Mouse (Mus musculus): ENCODE results near the gene 4921530L21Rik. TPM values are rescaled to one million over a fixed set of nuclear protein-coding genes. Genes with fewer than 3 reads are reported as not detected.

4921530L21Rik gene
- not detected in 2 replicates for polyA plus RNA-seq (2016; fragmentation: Nextera tagmentation; extraction: Ambion mirVana)

- Histone ChIP-seq H3K9me3 (no peaks in the 10 kb centered on the region), H3K4me1 (no peaks in the 10 kb centered on the region), H3K36me3 (replicated peaks) (no peaks in the 10 kb centered on the region), H3K27me3 (replicated peaks; ENCODE audit: low read depth, poor library complexity, severe bottlenecking) (no peaks in the 10 kb centered on the region), H3K4me3 (no peak within 1 kb of the TSS), H3K27ac (replicated peaks) (no peak within 1 kb of the TSS)
- DNase-seq (ENCODE audit: low spot score): no peak
- WGBS: 93% methylated on average over 1 of the region's 1 CpGs
Observed at GRCm38 (mm10) chr14:95880954-95881353, at the start of gene 4921530L21Rik. Gene 4921530L21Rik (plus strand): TSS chr14:95881254.

- Histone ChIP-seq H3K36me3 (replicated peaks) (no peaks in the 10 kb centered on the region), H3K27ac (replicated peaks) (no peak overlapping the region), H3K4me3 (no peak overlapping the region), H3K9me3 (no peaks in the 10 kb centered on the region), H3K4me1 (no peaks in the 10 kb centered on the region), H3K27me3 (replicated peaks; ENCODE audit: low read depth, poor library complexity, severe bottlenecking) (no peaks in the 10 kb centered on the region)
- DNase-seq (ENCODE audit: low spot score): no peak
- WGBS: 69% methylated on average over 3 of the region's 3 CpGs
Observed at GRCm38 (mm10) chr14:95833866-95834265, 47.2 kb upstream of the 4921530L21Rik start.

GRCm38 (mm10) chr14:95862981-95863380 is 18.1 kb upstream of the 4921530L21Rik start:
- Histone ChIP-seq H3K27ac (replicated peaks) (no peak overlapping the region), H3K27me3 (replicated peaks; ENCODE audit: low read depth, poor library complexity, severe bottlenecking) (no peaks in the 10 kb centered on the region), H3K36me3 (replicated peaks) (no peaks in the 10 kb centered on the region), H3K4me3 (no peak overlapping the region), H3K4me1 (no peaks in the 10 kb centered on the region), H3K9me3 (no peaks in the 10 kb centered on the region)
- 83% methylated on average over 3 of the region's 3 CpGs for WGBS
- DNase-seq (ENCODE audit: low spot score): no peak

GRCm38 (mm10) chr14:95865676-95866416 is 15.2 kb upstream of the 4921530L21Rik start:
- H3K4me3 ChIP-seq: no peak overlapping the region
- H3K27me3 ChIP-seq (replicated peaks; ENCODE audit: low read depth, poor library complexity, severe bottlenecking): no peaks in the 10 kb centered on the region
- whole genome bisulfite sequencing: 75% methylated on average over 7 of the region's 7 CpGs

GRCm38 (mm10) chr14:95872020-95872419 is 9.0 kb upstream of the 4921530L21Rik start:
- H3K27me3 ChIP-seq (replicated peaks; ENCODE audit: low read depth, poor library complexity, severe bottlenecking): no peaks in the 10 kb centered on the region
- 75% methylated on average over 5 of the region's 5 CpGs for WGBS
- no peak for DNase-seq (ENCODE audit: low spot score)
- no peaks in the 10 kb centered on the region for H3K9me3 ChIP-seq
- no peaks in the 10 kb centered on the region for H3K36me3 ChIP-seq (replicated peaks)
- no peak overlapping the region for H3K27ac ChIP-seq (replicated peaks)
- no peak overlapping the region for H3K4me3 ChIP-seq
- no peaks in the 10 kb centered on the region for H3K4me1 ChIP-seq

More at GRCm38 (mm10) chr14:95865676-95866416, 15.2 kb upstream of the 4921530L21Rik start:
- no peak for DNase-seq (ENCODE audit: low spot score)
- Histone ChIP-seq H3K9me3 (no peaks in the 10 kb centered on the region), H3K36me3 (replicated peaks) (no peaks in the 10 kb centered on the region), H3K27ac (replicated peaks) (no peak overlapping the region), H3K4me1 (no peaks in the 10 kb centered on the region)

GRCm38 (mm10) chr14:95876785-95877510 is 4.1 kb upstream of the 4921530L21Rik start:
- H3K27ac ChIP-seq (replicated peaks): no peak overlapping the region
- H3K9me3 ChIP-seq: no peaks in the 10 kb centered on the region
- no peaks in the 10 kb centered on the region for H3K36me3 ChIP-seq (replicated peaks)
- no peaks in the 10 kb centered on the region for H3K27me3 ChIP-seq (replicated peaks; ENCODE audit: low read depth, poor library complexity, severe bottlenecking)
- DNase-seq (ENCODE audit: low spot score): no peak
- 73% methylated on average over 3 of the region's 3 CpGs for WGBS
- H3K4me3 ChIP-seq: no peak overlapping the region
- H3K4me1 ChIP-seq: no peaks in the 10 kb centered on the region

GRCm38 (mm10) chr14:95877548-95877947 is 3.5 kb upstream of the 4921530L21Rik start:
- DNase-seq (ENCODE audit: low spot score): no peak
- Histone ChIP-seq H3K4me3 (no peak overlapping the region), H3K27ac (replicated peaks) (no peak overlapping the region), H3K36me3 (replicated peaks) (no peaks in the 10 kb centered on the region), H3K9me3 (no peaks in the 10 kb centered on the region), H3K27me3 (replicated peaks; ENCODE audit: low read depth, poor library complexity, severe bottlenecking) (no peaks in the 10 kb centered on the region), H3K4me1 (no peaks in the 10 kb centered on the region)
- whole genome bisulfite sequencing: 85% methylated on average over 1 of the region's 1 CpGs

- no peak for DNase-seq (ENCODE audit: low spot score)
Observed at GRCm38 (mm10) chr14:95899458-95899857, 18.4 kb downstream of the 4921530L21Rik start.

GRCm38 (mm10) chr14:95904591-95905095 is 23.6 kb downstream of the 4921530L21Rik start:
- 89% methylated on average over 1 of the region's 1 CpGs for WGBS
- no peak overlapping the region for H3K27ac ChIP-seq (replicated peaks)
- H3K4me1 ChIP-seq: no peaks in the 10 kb centered on the region
- H3K36me3 ChIP-seq (replicated peaks): no peaks in the 10 kb centered on the region
- no peaks in the 10 kb centered on the region for H3K9me3 ChIP-seq
- no peak for DNase-seq (ENCODE audit: low spot score)
- H3K27me3 ChIP-seq (replicated peaks; ENCODE audit: low read depth, poor library complexity, severe bottlenecking): no peaks in the 10 kb centered on the region
- H3K4me3 ChIP-seq: no peak overlapping the region

More at GRCm38 (mm10) chr14:95899458-95899857, 18.4 kb downstream of the 4921530L21Rik start:
- 77% methylated on average over 6 of the region's 6 CpGs for WGBS
- no peak overlapping the region for H3K27ac ChIP-seq (replicated peaks)
- no peak overlapping the region for H3K4me3 ChIP-seq
- H3K9me3 ChIP-seq: no peaks in the 10 kb centered on the region
- H3K4me1 ChIP-seq: no peaks in the 10 kb centered on the region
- no peaks in the 10 kb centered on the region for H3K27me3 ChIP-seq (replicated peaks; ENCODE audit: low read depth, poor library complexity, severe bottlenecking)
- H3K36me3 ChIP-seq (replicated peaks): no peaks in the 10 kb centered on the region

GRCm38 (mm10) chr14:95913293-95913692 is 32.2 kb downstream of the 4921530L21Rik start:
- H3K9me3 ChIP-seq: no peaks in the 10 kb centered on the region
- no peaks in the 10 kb centered on the region for H3K27me3 ChIP-seq (replicated peaks; ENCODE audit: low read depth, poor library complexity, severe bottlenecking)
- no peak overlapping the region for H3K4me3 ChIP-seq
- H3K36me3 ChIP-seq (replicated peaks): no peaks in the 10 kb centered on the region
- 88% methylated on average over 2 of the region's 2 CpGs for WGBS
- no peaks in the 10 kb centered on the region for H3K4me1 ChIP-seq
- H3K27ac ChIP-seq (replicated peaks): no peak overlapping the region
- DNase-seq (ENCODE audit: low spot score): no peak

- 76% methylated on average over 1 of the region's 1 CpGs for WGBS
- no peaks in the 10 kb centered on the region for H3K27me3 ChIP-seq (replicated peaks; ENCODE audit: low read depth, poor library complexity, severe bottlenecking)
- no peak overlapping the region for H3K4me3 ChIP-seq
- DNase-seq (ENCODE audit: low spot score): no peak
- no peak overlapping the region for H3K27ac ChIP-seq (replicated peaks)
- no peaks in the 10 kb centered on the region for H3K9me3 ChIP-seq
- no peaks in the 10 kb centered on the region for H3K36me3 ChIP-seq (replicated peaks)
- H3K4me1 ChIP-seq: no peaks in the 10 kb centered on the region
Observed at GRCm38 (mm10) chr14:95926742-95927141, 45.7 kb downstream of the 4921530L21Rik start.

- Histone ChIP-seq H3K36me3 (replicated peaks) (no peaks in the 10 kb centered on the region), H3K9me3 (no peaks in the 10 kb centered on the region), H3K4me3 (no peak overlapping the region), H3K4me1 (no peaks in the 10 kb centered on the region), H3K27ac (replicated peaks) (no peak overlapping the region), H3K27me3 (replicated peaks; ENCODE audit: low read depth, poor library complexity, severe bottlenecking) (no peaks in the 10 kb centered on the region)
- WGBS: 89% methylated on average over 3 of the region's 3 CpGs
- no peak for DNase-seq (ENCODE audit: low spot score)
Observed at GRCm38 (mm10) chr14:95927810-95928785, 47.0 kb downstream of the 4921530L21Rik start.

Data from embryonic facial prominence, embryonic 10.5 days (tissue).